10 mouse cellular contexts compared by ENCODE assay signal in the genomic region with DNA sequence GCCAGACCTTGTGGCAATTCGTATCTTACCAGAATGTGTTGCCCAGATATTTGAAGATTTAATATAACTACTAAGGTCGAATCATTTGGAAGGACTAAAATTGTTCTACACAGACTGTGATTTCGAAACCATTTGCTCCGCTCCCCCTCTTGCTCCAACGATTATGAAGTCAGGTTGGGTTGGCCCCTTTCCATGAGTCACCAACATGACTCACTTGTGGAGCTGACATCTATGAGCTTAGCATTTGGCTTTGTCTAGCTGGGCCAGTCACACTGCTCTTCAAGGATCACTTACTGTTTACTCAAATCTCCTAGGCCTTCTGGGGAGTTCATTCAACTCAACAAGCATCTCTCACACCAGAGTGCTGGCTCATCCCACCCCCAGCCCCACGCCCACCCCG. TPM values are rescaled to one million over a fixed set of nuclear protein-coding genes. Genes with fewer than 3 reads are reported as not detected.
A peak's percentile ranks its signal among the peaks of the same experiment; 100 is the strongest.
DNase-seq lines count a peak whose midpoint lies in the region; ATAC-seq and TF ChIP-seq lines count a peak whose summit lies in the region.
"Had no signal": no experiment of that assay in that cellular context is flagged by ENCODE, and none has a peak within 500 bp of the region (broad histone marks: within the 10 kb centered on the region; RNA-seq: fewer than 3 reads in every experiment).

No protein-coding gene starts in this region.

- peak; percentile 83 for DNase-seq in urinary bladder, postnatal 14 days (ENCODE audit: low spot score)
- no peak for DNase-seq in urinary bladder, postnatal 10 days (ENCODE audit: low spot score)
- DNase-seq in adrenal gland, postnatal 36 days = peak; percentile 84 to 87
- DNase-seq in urinary bladder, postnatal 4 days (ENCODE audit: low spot score in 2 of 2) = peak; percentile 31 to 60
- DNase-seq in spleen, postnatal 14 days (ENCODE audit: low spot score in 2 of 2) = no peak
- no peak for DNase-seq in forebrain, postnatal 0 days
- DNase-seq: left cerebral cortex, postnatal 4 days had no signal

- H3K36me3 ChIP-seq in intestine, embryonic 15.5 days = no peaks in the 10 kb centered on the region
- H3K36me3 ChIP-seq in forebrain, postnatal 0 days (ENCODE audit: insufficient read depth) = no peaks in the 10 kb centered on the region
- no peaks in the 10 kb centered on the region for H3K36me3 ChIP-seq in forebrain, embryonic 16.5 days (ENCODE audit: control insufficient read depth, insufficient read depth)
- H3K36me3 ChIP-seq: stomach, embryonic 15.5 days had no signal

- H3K4me2 ChIP-seq in intestine, embryonic 15.5 days (replicated peaks) = no peak overlapping the region
- H3K4me2 ChIP-seq in forebrain, postnatal 0 days (ENCODE audit: low read depth) = no peak overlapping the region
- H3K4me2 ChIP-seq in forebrain, embryonic 16.5 days (ENCODE audit: low read length) = no peak overlapping the region
- H3K4me2 ChIP-seq: stomach, embryonic 15.5 days had no signal

- WGBS in intestine, embryonic 15.5 days = 83% methylated on average over 7 of the region's 7 CpGs
- 92% methylated on average over 7 of the region's 7 CpGs for WGBS in forebrain, postnatal 0 days
- 94% methylated on average over 7 of the region's 7 CpGs for WGBS in forebrain, embryonic 16.5 days

- TF ChIP-seq CTCF in forebrain, postnatal 0 days (IDR thresholded peaks at IDR 0.05; ENCODE audit: low read depth) = no peak

- 0 out of 2 replicates have a peak, but pooled peaks cover 2% of the 10 kb centered on the region for H3K4me1 ChIP-seq in intestine, embryonic 15.5 days (replicated peaks)
- no peaks in the 10 kb centered on the region for H3K4me1 ChIP-seq in forebrain, postnatal 0 days (ENCODE audit: insufficient read depth)
- H3K4me1 ChIP-seq in forebrain, embryonic 16.5 days (replicated peaks; ENCODE audit: control insufficient read depth, insufficient read depth, low read length) = no peaks in the 10 kb centered on the region
- H3K4me1 ChIP-seq: stomach, embryonic 15.5 days had no signal

- no peaks in the 10 kb centered on the region for H3K9me3 ChIP-seq in intestine, embryonic 15.5 days
- H3K9me3 ChIP-seq in forebrain, postnatal 0 days (ENCODE audit: low read length) = no peaks in the 10 kb centered on the region
- H3K9me3 ChIP-seq in forebrain, embryonic 16.5 days (ENCODE audit: control insufficient read depth, low read length) = no peaks in the 10 kb centered on the region
- H3K9me3 ChIP-seq: stomach, embryonic 15.5 days had no signal

- no peaks in the 10 kb centered on the region for H3K27me3 ChIP-seq in intestine, embryonic 15.5 days (replicated peaks)
- H3K27me3 ChIP-seq in forebrain, postnatal 0 days (ENCODE audit: insufficient read depth, low read length) = no peaks in the 10 kb centered on the region
- H3K27me3 ChIP-seq in forebrain, embryonic 16.5 days (replicated peaks; ENCODE audit: control insufficient read depth, insufficient read depth, low read length) = no peaks in the 10 kb centered on the region
- H3K27me3 ChIP-seq: stomach, embryonic 15.5 days had no signal

- H3K9ac ChIP-seq in intestine, embryonic 15.5 days = no peak overlapping the region
- no peak overlapping the region for H3K9ac ChIP-seq in forebrain, postnatal 0 days
- no peak overlapping the region for H3K9ac ChIP-seq in forebrain, embryonic 16.5 days (replicated peaks; ENCODE audit: low read depth, low read length)
- H3K9ac ChIP-seq: stomach, embryonic 15.5 days had no signal

- H3K27ac ChIP-seq in intestine, embryonic 15.5 days = no peak overlapping the region
- H3K27ac ChIP-seq in forebrain, postnatal 0 days (ENCODE audit: low read depth, low read length) = no peak overlapping the region
- no peak overlapping the region for H3K27ac ChIP-seq in forebrain, embryonic 16.5 days (ENCODE audit: low read length)
- H3K27ac ChIP-seq: stomach, embryonic 15.5 days had no signal

- peak; percentile 58 for ATAC-seq in intestine, embryonic 15.5 days
- ATAC-seq in forebrain, postnatal 0 days = no peak
- ATAC-seq in forebrain, embryonic 16.5 days = no peak

- no peak overlapping the region for H3K4me3 ChIP-seq in intestine, embryonic 15.5 days (replicated peaks)
- H3K4me3 ChIP-seq in forebrain, postnatal 0 days (ENCODE audit: low read depth, low read length) = no peak overlapping the region
- H3K4me3 ChIP-seq in forebrain, embryonic 16.5 days (replicated peaks; ENCODE audit: low read length) = no peak overlapping the region
- H3K4me3 ChIP-seq: stomach, embryonic 15.5 days had no signal

RNA-seq across cellular contexts. Expression of a gene that starts 7.8 kb away (rescaled TPM):
- 10 to 100 TPM; 20.2 to 27.0 TPM for total RNA-seq in adrenal gland, postnatal 36 days (2021)
- 5.4 and 5.9 TPM in 2 replicates for polyA plus RNA-seq in intestine, embryonic 15.5 days (2015; fragmentation: Nextera tagmentation; extraction: Ambion mirVana)
- total RNA-seq in forebrain, postnatal 0 days (2014; rRNA removed) = 2.8 and 5.1 TPM in 2 replicates
- 2.0 and 2.6 TPM in 2 replicates for polyA plus RNA-seq in forebrain, postnatal 0 days (2015; fragmentation: Nextera tagmentation; extraction: Ambion mirVana)
- 0.92 and 1.5 TPM in 2 replicates for polyA plus RNA-seq in forebrain, embryonic 16.5 days (2015; fragmentation: Nextera tagmentation; extraction: Ambion mirVana)

RNA-seq across cellular contexts. Expression of a gene that starts 19.7 kb away (rescaled TPM):
- total RNA-seq in adrenal gland, postnatal 36 days (2021) = 10 to 100 TPM; 53.6 to 57.3 TPM
- 52.9 and 54.2 TPM in 2 replicates for polyA plus RNA-seq in intestine, embryonic 15.5 days (2015; fragmentation: Nextera tagmentation; extraction: Ambion mirVana)
- total RNA-seq in forebrain, postnatal 0 days (2014; rRNA removed) = 120 and 122 TPM in 2 replicates
- 89.2 and 97.5 TPM in 2 replicates for polyA plus RNA-seq in forebrain, postnatal 0 days (2015; fragmentation: Nextera tagmentation; extraction: Ambion mirVana)
- 121 and 125 TPM in 2 replicates for polyA plus RNA-seq in forebrain, embryonic 16.5 days (2015; fragmentation: Nextera tagmentation; extraction: Ambion mirVana)

RNA-seq across cellular contexts. Expression of a gene that starts 39.4 kb away (rescaled TPM):
- total RNA-seq in adrenal gland, postnatal 36 days (2021) = 10 to 100 TPM in 1 of 2 experiments, 1 to 10 TPM in 1; 6.1 to 10.4 TPM
- 3.8 and 4.8 TPM in 2 replicates for polyA plus RNA-seq in intestine, embryonic 15.5 days (2015; fragmentation: Nextera tagmentation; extraction: Ambion mirVana)
- total RNA-seq in forebrain, postnatal 0 days (2014; rRNA removed) = 46.0 and 47.6 TPM in 2 replicates
- polyA plus RNA-seq in forebrain, postnatal 0 days (2015; fragmentation: Nextera tagmentation; extraction: Ambion mirVana) = 9.4 and 11.6 TPM in 2 replicates
- 9.3 and 12.6 TPM in 2 replicates for polyA plus RNA-seq in forebrain, embryonic 16.5 days (2015; fragmentation: Nextera tagmentation; extraction: Ambion mirVana)

Comparison
In these comparisons a context has a peak if more than half of its experiments do, and no peak if none do; other contexts are left out.
1. DNase-seq: peak in urinary bladder, postnatal 14 days (single experiment), adrenal gland, postnatal 36 days (2 of 2) and urinary bladder, postnatal 4 days (2 of 2); none in urinary bladder, postnatal 10 days (single experiment), spleen, postnatal 14 days (0 of 2) and forebrain, postnatal 0 days (single experiment).